Mouse (Mus musculus) layer of hippocampus, postnatal 36 days (tissue): ENCODE measurements at regions not wholly inside any gene's neighbourhood (a gene's known extent, or its start where the extent isn't known, plus 50 kb on each side); places are given as distances from the start of the nearest gene placed in this dataset.

Experiments used
- DNase-seq, 2 experiments: peaks; one replicate each; pipeline ENCODE4 v3.0.0; 2022

DNA sequence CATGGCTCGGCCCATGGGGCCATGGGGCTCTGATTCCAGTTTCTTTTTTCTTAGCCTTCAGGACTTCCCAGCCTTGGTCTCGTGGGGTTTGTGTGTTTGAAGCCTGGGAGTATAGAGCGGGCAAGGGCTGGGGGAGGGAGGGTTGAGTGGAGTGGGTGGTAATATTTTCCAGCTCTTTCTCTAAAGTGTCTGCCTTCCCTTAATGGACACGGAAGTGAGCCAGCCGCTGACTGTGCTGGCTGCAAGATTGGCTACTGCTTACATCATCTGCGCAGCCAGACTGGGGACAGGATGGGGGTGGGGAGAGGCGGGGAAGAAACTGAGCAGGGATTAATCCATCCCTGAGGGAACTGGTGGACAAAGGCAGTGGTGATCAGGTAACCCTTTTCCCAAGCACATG, 52.3 kb downstream of the Tnp1 start:
- DNase-seq, result peak; percentile 12 to 29

- no peak for DNase-seq
These were observed 55.5 kb downstream of the Tnp1 start for GRCm38 (mm10) chr1:72960241-72960653.

GRCm38 (mm10) chr1:72955387-72955786, 60.3 kb downstream of the Tnp1 start:
- DNase-seq, result no peak

DNA sequence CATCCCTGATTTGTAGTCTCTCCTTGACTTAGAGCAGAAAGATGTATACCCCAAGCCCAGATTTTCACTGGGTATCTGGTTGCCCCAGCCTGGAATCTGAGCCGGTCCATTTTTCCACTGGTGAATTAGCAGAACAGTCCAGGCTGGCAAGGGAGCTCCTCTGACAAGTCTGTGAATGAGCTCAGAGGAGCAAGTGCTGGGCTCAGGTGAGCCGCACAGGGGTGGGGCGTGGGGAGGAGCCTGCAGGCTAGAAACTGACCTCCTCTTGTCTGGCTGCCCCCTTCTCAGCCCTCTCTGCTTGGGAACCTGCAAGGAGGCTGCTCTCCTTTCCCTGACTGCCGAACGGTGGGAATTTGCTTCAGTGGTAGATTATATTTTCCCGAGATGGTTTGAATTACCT, 62.8 kb downstream of the Tnp1 start:
- no peak for DNase-seq

- no peak for DNase-seq
These were observed 63.9 kb downstream of the Tnp1 start for GRCm38 (mm10) chr1:72951802-72952201.

- no peak for DNase-seq
These were observed 64.3 kb downstream of the Tnp1 start for GRCm38 (mm10) chr1:72951365-72951764.

- DNase-seq, result no peak
These were observed 69.5 kb downstream of the Tnp1 start for GRCm38 (mm10) chr1:72946235-72946634.

DNA sequence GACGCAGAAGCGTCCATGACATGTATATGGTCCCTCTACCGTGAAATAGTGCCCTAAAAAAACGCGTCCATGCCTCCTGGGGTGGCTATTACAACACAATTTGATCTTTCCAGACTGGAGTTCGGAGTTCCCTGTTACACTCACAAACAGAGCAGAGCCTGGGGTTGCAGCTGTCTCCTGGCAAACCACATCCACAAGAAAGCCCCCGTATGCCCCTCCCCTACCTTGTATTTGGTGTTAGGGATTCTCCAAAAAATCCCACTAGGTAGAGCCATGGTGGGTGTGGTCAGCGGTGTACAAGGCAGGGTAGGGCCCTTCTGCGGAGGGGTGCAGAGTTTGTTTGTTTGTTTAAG, 70.0 kb downstream of the Tnp1 start:
- no peak for DNase-seq

GRCm38 (mm10) chr1:72944805-72945749, 70.4 kb upstream of the Igfbp5 start:
- DNase-seq, result no peak

DNA sequence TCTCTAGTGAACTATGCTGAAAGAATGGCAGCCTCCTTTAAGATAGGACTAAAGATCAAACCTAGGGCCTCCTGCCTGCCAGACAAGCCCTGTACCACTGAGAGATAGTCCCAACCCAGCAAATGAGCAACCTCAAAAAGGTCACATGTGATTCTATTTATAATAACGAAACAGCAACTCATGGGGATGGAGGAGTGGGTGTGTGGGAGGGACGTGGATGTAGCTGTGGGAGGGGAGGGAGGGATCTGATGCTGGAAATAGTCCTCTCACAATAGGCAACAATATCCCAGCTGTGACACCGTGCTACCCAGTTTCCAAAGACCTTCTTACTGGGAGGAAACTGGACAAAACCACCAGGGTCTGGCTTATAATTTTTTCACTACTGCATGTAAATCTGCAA, 69.5 kb upstream of the Igfbp5 start:
- no peak for DNase-seq

DNA sequence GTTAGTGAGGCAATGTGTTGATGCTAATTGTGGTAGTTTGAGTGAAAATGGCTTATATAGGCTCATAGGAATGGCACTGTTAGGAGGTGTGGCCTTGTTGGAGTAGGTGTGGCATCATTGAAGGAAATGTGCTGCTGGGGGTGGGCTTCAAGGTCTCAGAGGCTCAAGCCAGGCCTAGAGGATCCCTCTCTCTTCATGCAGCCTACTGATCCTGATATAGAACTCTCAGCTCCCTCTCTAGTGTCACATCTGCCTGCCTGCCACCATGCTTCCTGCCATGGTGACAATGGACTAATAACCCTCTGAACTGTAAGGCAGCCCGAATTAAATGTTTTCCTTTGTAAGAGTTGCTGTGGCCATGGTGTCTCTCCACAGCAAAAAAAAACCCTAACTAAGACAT, 68.4 kb upstream of the Igfbp5 start:
- DNase-seq, result no peak

GRCm38 (mm10) chr1:72942351-72942750, 67.7 kb upstream of the Igfbp5 start:
- DNase-seq, result no peak

DNA sequence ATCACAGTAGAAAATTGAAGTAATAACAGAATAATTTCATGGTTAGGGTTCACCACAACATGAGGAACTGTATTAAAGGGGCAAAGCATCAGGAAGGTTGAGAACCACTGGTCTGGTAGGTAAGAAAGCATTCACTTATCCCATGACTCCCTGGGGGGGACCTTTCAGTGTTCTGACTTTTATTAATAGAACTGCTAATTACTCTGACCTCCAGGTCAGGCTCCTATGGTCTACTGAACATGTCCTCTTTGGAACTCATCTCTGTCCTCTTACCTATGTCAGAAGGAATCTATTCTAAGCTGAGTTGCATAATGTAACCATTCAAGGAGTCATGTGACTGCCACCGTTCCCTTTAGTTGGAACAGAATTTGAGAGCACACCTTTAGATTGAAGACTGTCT, 65.3 kb upstream of the Igfbp5 start:
- no peak for DNase-seq

DNA sequence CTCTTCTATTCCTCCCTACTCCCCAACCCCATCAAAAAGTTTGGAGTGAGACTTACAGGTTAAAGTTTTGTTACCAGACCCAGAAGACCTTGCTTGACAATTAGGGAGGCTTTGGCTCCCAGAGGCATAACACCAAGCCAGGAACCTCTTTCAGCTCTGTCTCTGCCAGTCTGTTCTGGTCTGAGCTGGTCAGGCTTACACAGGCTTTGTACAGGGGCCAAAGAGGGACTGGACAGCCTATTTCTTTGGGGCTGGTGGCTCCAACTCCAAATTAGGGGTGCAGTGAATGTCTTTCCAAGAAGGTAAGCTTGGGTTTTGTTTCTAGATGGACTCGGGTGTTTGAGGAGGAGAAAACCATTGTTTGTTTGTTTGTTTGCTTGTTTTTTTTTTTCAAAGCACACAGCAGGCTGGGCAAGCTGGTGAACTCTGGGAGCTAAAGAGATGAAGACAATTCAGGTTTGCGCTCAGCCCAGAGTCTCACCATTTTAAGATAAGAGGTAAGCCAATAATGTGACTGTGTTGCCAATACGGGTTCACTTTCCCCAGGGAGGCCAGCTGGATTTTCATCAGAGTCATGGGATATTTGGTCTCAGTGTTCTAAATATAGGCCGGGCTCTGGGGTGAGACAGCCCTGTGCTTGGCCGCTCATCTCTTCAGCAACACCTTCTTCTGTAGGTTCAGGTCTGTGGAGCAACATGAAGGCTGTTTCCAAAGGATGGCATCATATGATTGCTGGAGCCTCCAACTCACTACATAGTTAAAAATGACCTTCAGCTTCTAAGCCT, 62.2 kb upstream of the Igfbp5 start:
- DNase-seq, result peak in 1 of 2 experiments; percentile 16

GRCm38 (mm10) chr1:72936231-72936630, 61.5 kb upstream of the Igfbp5 start:
- DNase-seq, result no peak

GRCm38 (mm10) chr1:72935084-72935483, 60.4 kb upstream of the Igfbp5 start:
- DNase-seq, result no peak

DNA sequence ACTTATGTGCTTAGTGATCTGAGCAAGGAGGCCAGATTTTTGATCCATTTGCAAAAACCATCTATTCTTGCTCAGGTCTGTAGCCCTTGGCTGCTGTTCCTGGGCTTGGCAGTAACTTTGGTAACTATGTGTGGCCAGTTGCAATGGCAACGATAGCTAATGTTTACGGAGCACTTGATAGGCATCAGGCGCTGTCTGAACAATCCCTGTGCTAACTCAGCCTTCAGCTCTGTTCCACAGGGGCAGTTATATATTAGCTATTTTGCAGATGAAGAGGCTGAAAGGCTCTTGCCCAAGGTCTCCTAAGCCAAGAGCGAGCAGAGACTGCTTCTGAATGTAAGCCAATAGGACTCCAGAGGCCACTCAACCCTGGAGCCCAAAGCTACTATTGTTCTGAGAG, 55.1 kb upstream of the Igfbp5 start:
- DNase-seq, result peak in 1 of 2 experiments; percentile 18
